Mouse (Mus musculus) MEL (cell line): ENCODE data around the gene Gm21988. TPM values are rescaled to one million over a fixed set of nuclear protein-coding genes. Genes with fewer than 3 reads are reported as not detected.

Source experiments
- DNase-seq: peaks from one replicate; pipeline ENCODE4 v3.0.0; 2011; ENCODE audit warnings: low read depth, low spot score
- H3K27ac ChIP-seq: 2 replicates; pipeline ENCODE4 v1.5.1; 2012; ENCODE audit warnings: low read depth, mild to moderate bottlenecking, control low read depth, low read length, moderate library complexity; ENCODE audit not compliant: control insufficient read depth
- H3K27me3 ChIP-seq, 2 experiments: fragments of 150-350 bp in 1 of 2; sonication (generic) in 1 of 2; 2 replicates each; pipeline ENCODE4 v1.6.1; 2012; ENCODE audit warnings: low read length in 2 of 2, mild to moderate bottlenecking in 2 of 2, improper control_type of control experiment in 1 of 2, moderate library complexity in 1 of 2; ENCODE audit not compliant: insufficient read depth in 2 of 2, control insufficient read depth in 1 of 2
- H3K36me3 ChIP-seq, 2 experiments: 2 replicates each; pipeline ENCODE4 v1.6.1; 2012 to 2014; ENCODE audit warnings: low read length in 2 of 2, improper control_type of control experiment in 1 of 2, inconsistent platforms in 1 of 2, mild to moderate bottlenecking in 1 of 2; ENCODE audit not compliant: insufficient read depth in 2 of 2, control insufficient read depth in 1 of 2
- H3K4me1 ChIP-seq, 2 experiments: fragments of 150-350 bp in 1 of 2; sonication (generic) in 1 of 2; 2 replicates each; pipeline ENCODE4 v1.6.1; 2012; ENCODE audit warnings: low read length in 2 of 2, improper control_type of control experiment in 1 of 2, mild to moderate bottlenecking in 1 of 2; ENCODE audit not compliant: insufficient read depth in 2 of 2, control insufficient read depth in 1 of 2
- H3K4me3 ChIP-seq, 2 experiments: fragments of 150-350 bp in 1 of 2; sonication (generic) in 1 of 2; 2 replicates each; pipeline ENCODE4 v1.5.1; 2012; ENCODE audit warnings: low read depth in 2 of 2, low read length in 2 of 2, mild to moderate bottlenecking in 2 of 2, moderate library complexity in 2 of 2, control low read depth in 1 of 2, improper control_type of control experiment in 1 of 2; ENCODE audit not compliant: control insufficient read depth in 1 of 2, insufficient read depth in 1 of 2
- H3K79me2 ChIP-seq: 2 replicates; pipeline ENCODE4 v1.6.1; 2012; ENCODE audit warnings: mild to moderate bottlenecking, low read length, moderate library complexity; ENCODE audit not compliant: control insufficient read depth, poor library complexity, insufficient read depth
- H3K9ac ChIP-seq: 2 replicates; pipeline ENCODE4 v1.6.1; 2012; ENCODE audit warnings: low read depth, mild to moderate bottlenecking, control low read depth, low read length, moderate library complexity; ENCODE audit not compliant: control insufficient read depth, poor library complexity, severe bottlenecking
- H3K9me3 ChIP-seq: fragments of 150-350 bp; sonication (generic); replicated peaks from 2 replicates; pipeline ENCODE4 v1.6.1; 2012; ENCODE audit warnings: mild to moderate bottlenecking, low read length, improper control_type of control experiment, moderate library complexity; ENCODE audit not compliant: insufficient read depth
- CHD2 ChIP-seq: IDR thresholded peaks from 2 replicates; pipeline ENCODE4 v1.6.1; 2011; ENCODE audit warnings: low read length, improper control_type of control experiment
- HCFC1 ChIP-seq: IDR thresholded peaks from 2 replicates; pipeline ENCODE4 v1.6.1; 2012; ENCODE audit warnings: low read depth, mild to moderate bottlenecking, inconsistent platforms, low read length, improper control_type of control experiment, moderate library complexity
- MAZ ChIP-seq: IDR thresholded peaks from 2 replicates; pipeline ENCODE4 v1.6.1; 2012; ENCODE audit warnings: low read depth, mild to moderate bottlenecking, inconsistent platforms, low read length, improper control_type of control experiment
- NELFE ChIP-seq: IDR thresholded peaks from 2 replicates; pipeline ENCODE4 v1.6.1; 2011; ENCODE audit warnings: low read depth, low read length, improper control_type of control experiment
- NRF1 ChIP-seq: IDR thresholded peaks from 2 replicates; pipeline ENCODE4 v1.6.1; 2014; ENCODE audit warnings: low read depth, mild to moderate bottlenecking, inconsistent platforms, low read length, improper control_type of control experiment, moderate library complexity; ENCODE audit not compliant: poor library complexity, insufficient read depth, severe bottlenecking
- POLR2A ChIP-seq, 2 experiments: IDR thresholded peaks; 2 replicates each; pipeline ENCODE4 v1.6.1; 2011 to 2012; ENCODE audit warnings: low read length in 2 of 2, mild to moderate bottlenecking in 2 of 2, control low read depth in 1 of 2, improper control_type of control experiment in 1 of 2, low read depth in 1 of 2, moderate library complexity in 1 of 2; ENCODE audit not compliant: control insufficient read depth in 1 of 2, insufficient read depth in 1 of 2, poor library complexity in 1 of 2
- RAD21 ChIP-seq: IDR thresholded peaks from 2 replicates; pipeline ENCODE4 v1.6.1; 2011; ENCODE audit warnings: mild to moderate bottlenecking, low read depth, low read length, improper control_type of control experiment
- TBP ChIP-seq: IDR thresholded peaks from 2 replicates; pipeline ENCODE4 v1.8.0; 2011; ENCODE audit warnings: low read depth, low read length, improper control_type of control experiment
- USF1 ChIP-seq: IDR thresholded peaks from 2 replicates; pipeline ENCODE4 v1.6.1; 2014; ENCODE audit warnings: low read depth, mild to moderate bottlenecking, inconsistent platforms, low read length, improper control_type of control experiment, moderate library complexity
- USF2 ChIP-seq, 2 experiments: IDR thresholded peaks; 2 replicates each; pipeline ENCODE4 v1.6.1; 2011 to 2012; ENCODE audit warnings: improper control_type of control experiment in 2 of 2, low read length in 2 of 2, borderline replicate concordance in 1 of 2, inconsistent platforms in 1 of 2, low read depth in 1 of 2, mild to moderate bottlenecking in 1 of 2; ENCODE audit not compliant: insufficient read depth in 1 of 2
- ZC3H11A ChIP-seq: IDR thresholded peaks from 2 replicates; pipeline ENCODE4 v1.6.1; 2012; ENCODE audit warnings: low read depth, mild to moderate bottlenecking, inconsistent platforms, low read length, improper control_type of control experiment
- ZMIZ1 ChIP-seq: IDR thresholded peaks from 2 replicates; pipeline ENCODE4 v1.6.1; 2012; ENCODE audit warnings: low read depth, mild to moderate bottlenecking, inconsistent platforms, low read length, improper control_type of control experiment, moderate library complexity
- polyA plus RNA-seq, 2 experiments: library from polyadenylated mRNA; stranded (reverse) in 1 of 2; unstranded in 1 of 2; fragments of >175 nt in 1 of 2; fragments of >200 nt in 1 of 2; gene quantifications; 2 replicates each; pipeline versions ENCODE4 v1.2.1 to v1.2.4; 2012; ENCODE audit warnings: low replicate concordance in 2 of 2, low read depth in 1 of 2; ENCODE audit not compliant: insufficient read length in 2 of 2, insufficient read depth in 1 of 2, missing spikeins in 1 of 2
- total RNA-seq: library from RNA; depleted of rRNA; stranded (reverse); fragments of 300-350 nt; gene quantifications from 2 replicates; pipeline ENCODE4 v1.2.3, GENCODE M21; 2012

The Gm21988 gene
- total and polyA plus RNA-seq, 3 experiments, result 3.7 to 4.1 TPM; not detected in 1

GRCm38 (mm10) chr11:70227661-70228245 is 11.9 kb downstream of the Gm21988 start (continued):
- TF ChIP-seq RAD21, result no peak

GRCm38 (mm10) chr11:70227126-70227525 is 12.5 kb downstream of the Gm21988 start:
- Histone ChIP-seq H3K27me3 (no peaks in the 10 kb centered on the region), H3K9ac (no peak overlapping the region), H3K4me3 (no peak overlapping the region), H3K4me1 (peaks cover 2 to 8% of the 10 kb centered on the region in 2 experiments; a peak in 3 of 4 replicates), H3K9me3 (no peaks in the 10 kb centered on the region), H3K27ac (no peak overlapping the region), H3K36me3 (no peaks in the 10 kb centered on the region; a peak in 1 of 4 replicates), H3K79me2 (no peaks in the 10 kb centered on the region)
- no peak for DNase-seq
- TF ChIP-seq USF2 (IDR thresholded peaks at IDR 0.05; ENCODE audit: borderline replicate concordance in 1 of 2, insufficient read depth in 1 of 2, low read depth in 1 of 2, low read length in 2 of 2) (no peak), ZC3H11A (no peak), NELFE (no peak), NRF1 (no peak), MAZ (no peak)

- Histone ChIP-seq H3K79me2 (peaks cover 2% of the 10 kb centered on the region; the same call in 1 of the 2 replicates), H3K27ac (no peak overlapping the region), H3K4me3 (no peak overlapping the region), H3K4me1 (peaks cover 5 to 12% of the 10 kb centered on the region in 2 experiments; a peak in 3 of 4 replicates), H3K36me3 (no peaks in the 10 kb centered on the region; a peak in 1 of 4 replicates), H3K27me3 (no peaks in the 10 kb centered on the region)
- TF ChIP-seq ZMIZ1, result no peak
- no peak for TF ChIP-seq TBP
- TF ChIP-seq USF1, result no peak
- TF ChIP-seq HCFC1, result no peak
- TF ChIP-seq POLR2A (IDR thresholded peaks at IDR 0.05; ENCODE audit: control insufficient read depth in 1 of 2, insufficient read depth in 1 of 2, low read depth in 1 of 2, low read length in 2 of 2, poor library complexity in 1 of 2), result no peak
- no peak for TF ChIP-seq CHD2
- TF ChIP-seq, all 39 proteins: peak for 0
- no peak for DNase-seq
- Histone ChIP-seq H3K9me3 (no peaks in the 10 kb centered on the region), H3K9ac (no peak overlapping the region)
Measured at GRCm38 (mm10) chr11:70226602-70226890, 13.1 kb downstream of the Gm21988 start.
